ENCODE assay signal across 10 mouse cellular contexts in genomic region chr1:125729731-125730536, GRCm38 (mm10). TPM values are rescaled to one million over a fixed set of nuclear protein-coding genes. Genes with fewer than 3 reads are reported as not detected.
DNase-seq lines count a peak whose midpoint lies in the region; ATAC-seq and TF ChIP-seq lines count a peak whose summit lies in the region.
"Had no signal": no experiment of that assay in that cellular context is flagged by ENCODE, and none has a peak within 500 bp of the region (broad histone marks: within the 10 kb centered on the region; RNA-seq: fewer than 3 reads in every experiment).

No protein-coding gene starts in this region.

- DNase-seq in thymus, adult 2 months: peak; percentile 3
- DNase-seq in thymus, postnatal 0 days (ENCODE audit: low spot score): no peak
- peak; percentile 21 for DNase-seq in forebrain, embryonic 10.5 days (ENCODE audit: extremely low spot score, low spot score)
- DNase-seq in ovary, postnatal 10 days (ENCODE audit: low spot score): no peak
- DNase-seq in frontal cortex, postnatal 36 days (ENCODE audit: low spot score in 2 of 2): no peak
- DNase-seq: heart, postnatal 14 days; liver had no signal

- no peak overlapping the region for H3K4me3 ChIP-seq in thymus, adult 2 months (ENCODE audit: control insufficient read depth, insufficient read depth, low read length)
- H3K4me3 ChIP-seq in forebrain, embryonic 10.5 days: no peak overlapping the region
- H3K4me3 ChIP-seq: embryonic facial prominence, embryonic 15.5 days had no signal

- H3K36me3 ChIP-seq in thymus, adult 2 months (ENCODE audit: control insufficient read depth, insufficient read depth, low read length): no peaks in the 10 kb centered on the region
- no peaks in the 10 kb centered on the region for H3K36me3 ChIP-seq in forebrain, embryonic 10.5 days (replicated peaks)
- H3K36me3 ChIP-seq: embryonic facial prominence, embryonic 15.5 days had no signal

- no peaks in the 10 kb centered on the region for H3K4me1 ChIP-seq in thymus, adult 2 months (replicated peaks; ENCODE audit: control insufficient read depth, insufficient read depth, low read length)
- peaks cover 13% of the 10 kb centered on the region for H3K4me1 ChIP-seq in forebrain, embryonic 10.5 days
- H3K4me1 ChIP-seq: embryonic facial prominence, embryonic 15.5 days had no signal

- no peaks in the 10 kb centered on the region for H3K9me3 ChIP-seq in forebrain, embryonic 10.5 days
- H3K9me3 ChIP-seq: embryonic facial prominence, embryonic 15.5 days had no signal

- ATAC-seq in megakaryocyte progenitor cell, adult 5-6 weeks (replicated peaks; ENCODE audit: poor library complexity): 0 out of 2 replicates have a peak, but pooled peaks have one; percentile 36
- no peak for ATAC-seq in CD4-positive, CD25-positive, alpha-beta regulatory T cell, adult 4 months

- TF ChIP-seq CTCF in thymus, adult 2 months (IDR thresholded peaks at IDR 0.05; ENCODE audit: borderline replicate concordance, control insufficient read depth, extremely low read depth, insufficient read depth, low read length, poor library complexity): no peak

- no peaks in the 10 kb centered on the region for H3K27me3 ChIP-seq in thymus, adult 2 months (ENCODE audit: control insufficient read depth, insufficient read depth, low read length)
- no peaks in the 10 kb centered on the region for H3K27me3 ChIP-seq in forebrain, embryonic 10.5 days (ENCODE audit: poor library complexity, severe bottlenecking)
- H3K27me3 ChIP-seq: embryonic facial prominence, embryonic 15.5 days had no signal

- 72% methylated on average over 13 of the region's 13 CpGs for WGBS in thymus, adult 2 months
- 64% methylated on average over 13 of the region's 13 CpGs for WGBS in forebrain, embryonic 10.5 days

- TF ChIP-seq POLR2A in thymus, adult 2 months (IDR thresholded peaks at IDR 0.05; ENCODE audit: control insufficient read depth, extremely low read depth, insufficient read depth, low read length, poor library complexity): no peak

- no peak overlapping the region for H3K27ac ChIP-seq in thymus, adult 2 months (ENCODE audit: control insufficient read depth, insufficient read depth, low read length)
- H3K27ac ChIP-seq in forebrain, embryonic 10.5 days: no peak overlapping the region
- H3K27ac ChIP-seq: embryonic facial prominence, embryonic 15.5 days had no signal

RNA-seq across cellular contexts. Expression of gene Gpr39, which starts 53.1 kb away (rescaled TPM):
- polyA plus RNA-seq in thymus, adult 2 months (2012; rRNA removed): 0.20 and 0.57 TPM in 2 replicates
- polyA plus RNA-seq in thymus, postnatal 0 days (2015; fragmentation: Nextera tagmentation; extraction: Ambion mirVana): 0.13 and 0.30 TPM in 2 replicates
- not detected in 2 replicates for polyA plus RNA-seq in forebrain, embryonic 10.5 days (2016; fragmentation: Nextera tagmentation; extraction: Ambion mirVana)
- not detected in 2 replicates for total RNA-seq in megakaryocyte progenitor cell, adult 5-6 weeks (2015)
- total RNA-seq in megakaryocyte progenitor cell, adult 5-6 weeks (2017): not detected in 2 replicates
- polyA plus RNA-seq in CD4-positive, CD25-positive, alpha-beta regulatory T cell, adult 4 months (2017; shearing (Covaris generic)): not detected

Comparison
In these comparisons a context has a peak if more than half of its experiments do, and no peak if none do; other contexts are left out.
1. DNase-seq: peak in thymus, adult 2 months (single experiment) and forebrain, embryonic 10.5 days (single experiment); none in thymus, postnatal 0 days (single experiment), ovary, postnatal 10 days (single experiment) and frontal cortex, postnatal 36 days (0 of 2).